Mouse (Mus musculus): ENCODE measurements around the gene 4933402D24Rik.

DNA sequence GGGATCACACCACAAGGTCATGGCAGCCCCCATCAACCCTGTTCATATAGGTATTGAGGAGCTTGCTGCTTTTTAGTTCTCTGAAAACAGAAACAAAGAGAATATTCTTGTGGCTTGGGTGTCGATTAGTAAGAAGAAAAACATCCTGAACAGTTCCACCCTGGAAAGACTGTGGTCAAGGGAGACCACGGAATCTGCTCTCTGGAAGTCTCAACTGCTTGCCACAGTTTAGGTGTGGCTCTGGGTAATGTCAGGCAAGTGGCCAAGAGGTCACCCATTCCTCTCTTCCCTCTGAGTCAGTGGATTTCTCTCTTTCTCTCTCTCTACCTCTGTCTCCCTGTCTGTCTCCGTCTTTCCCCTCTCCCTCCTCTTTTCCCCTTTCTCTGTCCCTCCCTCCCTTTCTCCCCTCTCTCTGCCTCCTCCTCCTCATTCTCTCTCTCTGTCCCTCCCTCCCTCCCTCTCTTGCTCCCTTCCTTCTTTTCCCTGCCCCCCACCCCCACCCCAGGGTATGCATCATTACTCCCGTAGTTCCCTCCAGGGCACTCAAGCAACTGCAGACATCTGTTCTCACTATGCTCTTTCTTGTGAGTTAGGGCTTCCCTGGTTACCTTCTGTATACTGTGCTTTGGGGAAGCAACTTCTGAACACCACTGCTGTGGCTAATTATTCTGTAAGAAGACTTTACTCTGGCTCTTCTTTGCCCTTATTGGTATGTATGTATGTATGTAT, 8.0 kb upstream of the 4933402D24Rik start:
- TF ChIP-seq FLI1 (IDR thresholded peaks at IDR 0.05; ENCODE audit: low read length) (no peak), GATA1 (IDR thresholded peaks at IDR 0.05; ENCODE audit: borderline replicate concordance, low read length) (no peak)

Measured in megakaryocyte, embryonic 14.5 days (primary cell).